Mouse (Mus musculus): ENCODE results near the gene Mybphl. TPM values are rescaled to one million over a fixed set of nuclear protein-coding genes. Genes with fewer than 3 reads are reported as not detected.

The Mybphl gene
- polyA plus RNA-seq, 1 experiment: not detected

- no peak for TF ChIP-seq E2F4 (IDR thresholded peaks at IDR 0.05; ENCODE audit: insufficient read depth)
- TF ChIP-seq USF1 (IDR thresholded peaks at IDR 0.05; ENCODE audit: low read depth): no peak
- TF ChIP-seq CEBPB (IDR thresholded peaks at IDR 0.05; ENCODE audit: insufficient read depth, poor library complexity, severe bottlenecking): no peak
- TF ChIP-seq POLR2A (IDR thresholded peaks at IDR 0.05; ENCODE audit: insufficient read length, low read depth): no peak
- TF ChIP-seq POLR2AphosphoS2 (IDR thresholded peaks at IDR 0.05; ENCODE audit: insufficient read length, low read depth): no peak
- TF ChIP-seq MYOD1 (IDR thresholded peaks at IDR 0.05; ENCODE audit: control insufficient read depth in 1 of 3, insufficient read length in 2 of 3, low read depth in 2 of 3): no peak
- TF ChIP-seq REST (IDR thresholded peaks at IDR 0.05; ENCODE audit: insufficient read depth, insufficient read length): no peak
- TF ChIP-seq TCF3 (IDR thresholded peaks at IDR 0.05; ENCODE audit: insufficient read length, low read depth): no peak
- no peak for TF ChIP-seq TCF12 (IDR thresholded peaks at IDR 0.05; ENCODE audit: insufficient read depth, poor library complexity, severe bottlenecking)
- no peak for TF ChIP-seq SRF (IDR thresholded peaks at IDR 0.05; ENCODE audit: control insufficient read depth, insufficient read length, low read depth)
- no peak for TF ChIP-seq MAX (IDR thresholded peaks at IDR 0.05; ENCODE audit: low read depth)
- Histone ChIP-seq H3K27me3 (ENCODE audit: control insufficient read depth, insufficient read depth, insufficient read length) (peaks cover 42% of the 10 kb centered on the region), H3K4me2 (ENCODE audit: low read depth) (no peak overlapping the region), H3K4me3 (no peak overlapping the region), H3K36me3 (ENCODE audit: control insufficient read depth, insufficient read depth) (no peaks in the 10 kb centered on the region), H3ac (ENCODE audit: control insufficient read depth, insufficient read length) (no peak overlapping the region), H3K79me2 (ENCODE audit: control insufficient read depth, insufficient read depth) (no peaks in the 10 kb centered on the region)
These were observed 16.3 kb upstream of the Mybphl start for GRCm38 (mm10) chr3:108348376-108348775.

- H3K79me2 ChIP-seq (ENCODE audit: control insufficient read depth, insufficient read depth): no peaks in the 10 kb centered on the region
- H3K4me2 ChIP-seq (ENCODE audit: low read depth): no peak overlapping the region
- TF ChIP-seq MAX (IDR thresholded peaks at IDR 0.05; ENCODE audit: low read depth): no peak
- no peak for TF ChIP-seq E2F4 (IDR thresholded peaks at IDR 0.05; ENCODE audit: insufficient read depth)
- no peak for TF ChIP-seq POLR2AphosphoS2 (IDR thresholded peaks at IDR 0.05; ENCODE audit: insufficient read length, low read depth)
- TF ChIP-seq SRF (IDR thresholded peaks at IDR 0.05; ENCODE audit: control insufficient read depth, insufficient read length, low read depth): no peak
- no peak for TF ChIP-seq CEBPB (IDR thresholded peaks at IDR 0.05; ENCODE audit: insufficient read depth, poor library complexity, severe bottlenecking)
- no peak for TF ChIP-seq MYOG (IDR thresholded peaks at IDR 0.05; ENCODE audit: control insufficient read depth in 1 of 3, insufficient read depth in 1 of 3, insufficient read length in 2 of 3, low read depth in 2 of 3)
- TF ChIP-seq REST (IDR thresholded peaks at IDR 0.05; ENCODE audit: insufficient read depth, insufficient read length): no peak
- no peak for TF ChIP-seq MYOD1 (IDR thresholded peaks at IDR 0.05; ENCODE audit: control insufficient read depth in 1 of 3, insufficient read length in 2 of 3, low read depth in 2 of 3)
- TF ChIP-seq TCF12 (IDR thresholded peaks at IDR 0.05; ENCODE audit: insufficient read depth, poor library complexity, severe bottlenecking): no peak
- no peak for TF ChIP-seq TCF3 (IDR thresholded peaks at IDR 0.05; ENCODE audit: insufficient read length, low read depth)
- no peak for TF ChIP-seq POLR2A (IDR thresholded peaks at IDR 0.05; ENCODE audit: insufficient read length, low read depth)
- no peak for TF ChIP-seq USF1 (IDR thresholded peaks at IDR 0.05; ENCODE audit: low read depth)
- no peak overlapping the region for H3K4me3 ChIP-seq
- H3K36me3 ChIP-seq (ENCODE audit: control insufficient read depth, insufficient read depth): no peaks in the 10 kb centered on the region
- peaks cover 73% of the 10 kb centered on the region for H3K27me3 ChIP-seq (ENCODE audit: control insufficient read depth, insufficient read depth, insufficient read length)
- H3ac ChIP-seq (ENCODE audit: control insufficient read depth, insufficient read length): no peak overlapping the region
These were observed 9.5 kb upstream of the Mybphl start for GRCm38 (mm10) chr3:108355245-108355644.

- H3ac ChIP-seq (ENCODE audit: control insufficient read depth, insufficient read length): no peak overlapping the region
- H3K79me2 ChIP-seq (ENCODE audit: control insufficient read depth, insufficient read depth): no peaks in the 10 kb centered on the region
- TF ChIP-seq CEBPB (IDR thresholded peaks at IDR 0.05; ENCODE audit: insufficient read depth, poor library complexity, severe bottlenecking): no peak
- TF ChIP-seq TCF3 (IDR thresholded peaks at IDR 0.05; ENCODE audit: insufficient read length, low read depth): no peak
- no peak for TF ChIP-seq POLR2A (IDR thresholded peaks at IDR 0.05; ENCODE audit: insufficient read length, low read depth)
- no peak for TF ChIP-seq MAX (IDR thresholded peaks at IDR 0.05; ENCODE audit: low read depth)
- no peak for TF ChIP-seq TCF12 (IDR thresholded peaks at IDR 0.05; ENCODE audit: insufficient read depth, poor library complexity, severe bottlenecking)
- TF ChIP-seq MYOD1 (IDR thresholded peaks at IDR 0.05; ENCODE audit: control insufficient read depth in 1 of 3, insufficient read length in 2 of 3, low read depth in 2 of 3): no peak
- TF ChIP-seq MYOG (IDR thresholded peaks at IDR 0.05; ENCODE audit: control insufficient read depth in 1 of 3, insufficient read depth in 1 of 3, insufficient read length in 2 of 3, low read depth in 2 of 3): no peak
- no peak for TF ChIP-seq E2F4 (IDR thresholded peaks at IDR 0.05; ENCODE audit: insufficient read depth)
- TF ChIP-seq USF1 (IDR thresholded peaks at IDR 0.05; ENCODE audit: low read depth): no peak
- no peak for TF ChIP-seq REST (IDR thresholded peaks at IDR 0.05; ENCODE audit: insufficient read depth, insufficient read length)
- no peak for TF ChIP-seq POLR2AphosphoS2 (IDR thresholded peaks at IDR 0.05; ENCODE audit: insufficient read length, low read depth)
- TF ChIP-seq SRF (IDR thresholded peaks at IDR 0.05; ENCODE audit: control insufficient read depth, insufficient read length, low read depth): no peak
- peaks cover 72% of the 10 kb centered on the region for H3K27me3 ChIP-seq (ENCODE audit: control insufficient read depth, insufficient read depth, insufficient read length)
- no peak overlapping the region for H3K4me2 ChIP-seq (ENCODE audit: low read depth)
- no peaks in the 10 kb centered on the region for H3K36me3 ChIP-seq (ENCODE audit: control insufficient read depth, insufficient read depth)
- H3K4me3 ChIP-seq: no peak overlapping the region
These were observed 7.7 kb upstream of the Mybphl start for GRCm38 (mm10) chr3:108357051-108357450.

- Histone ChIP-seq H3K79me2 (ENCODE audit: control insufficient read depth, insufficient read depth) (no peaks in the 10 kb centered on the region), H3K4me3 (no peak overlapping the region), H3K27me3 (ENCODE audit: control insufficient read depth, insufficient read depth, insufficient read length) (peaks cover 68% of the 10 kb centered on the region), H3K4me2 (ENCODE audit: low read depth) (no peak overlapping the region), H3ac (ENCODE audit: control insufficient read depth, insufficient read length) (no peak overlapping the region), H3K36me3 (ENCODE audit: control insufficient read depth, insufficient read depth) (no peaks in the 10 kb centered on the region)
- TF ChIP-seq SRF (IDR thresholded peaks at IDR 0.05; ENCODE audit: control insufficient read depth, insufficient read length, low read depth): no peak
- TF ChIP-seq TCF12 (IDR thresholded peaks at IDR 0.05; ENCODE audit: insufficient read depth, poor library complexity, severe bottlenecking): no peak
- TF ChIP-seq USF1 (IDR thresholded peaks at IDR 0.05; ENCODE audit: low read depth): no peak
- no peak for TF ChIP-seq MYOD1 (IDR thresholded peaks at IDR 0.05; ENCODE audit: control insufficient read depth in 1 of 3, insufficient read length in 2 of 3, low read depth in 2 of 3)
- TF ChIP-seq MYOG (IDR thresholded peaks at IDR 0.05; ENCODE audit: control insufficient read depth in 1 of 3, insufficient read depth in 1 of 3, insufficient read length in 2 of 3, low read depth in 2 of 3): no peak
- no peak for TF ChIP-seq CEBPB (IDR thresholded peaks at IDR 0.05; ENCODE audit: insufficient read depth, poor library complexity, severe bottlenecking)
- TF ChIP-seq POLR2AphosphoS2 (IDR thresholded peaks at IDR 0.05; ENCODE audit: insufficient read length, low read depth): no peak
- no peak for TF ChIP-seq MAX (IDR thresholded peaks at IDR 0.05; ENCODE audit: low read depth)
- TF ChIP-seq TCF3 (IDR thresholded peaks at IDR 0.05; ENCODE audit: insufficient read length, low read depth): no peak
- no peak for TF ChIP-seq REST (IDR thresholded peaks at IDR 0.05; ENCODE audit: insufficient read depth, insufficient read length)
- no peak for TF ChIP-seq POLR2A (IDR thresholded peaks at IDR 0.05; ENCODE audit: insufficient read length, low read depth)
- TF ChIP-seq E2F4 (IDR thresholded peaks at IDR 0.05; ENCODE audit: insufficient read depth): no peak
These were observed 6.3 kb upstream of the Mybphl start for GRCm38 (mm10) chr3:108358445-108358844.

Data from myocyte (in vitro differentiated cells).